Mouse (Mus musculus) CH12.LX (cell line): ENCODE results near the gene Gpr183.

Experiments used
- CTCF ChIP-seq, 2 experiments: IDR thresholded peaks in 1 of 2; conservative IDR thresholded peaks in 1 of 2; 2 replicates each; pipeline ENCODE4 v1.5.1; 2011 to 2012; ENCODE audit warnings: low read depth in 2 of 2, low read length in 2 of 2, improper control_type of control experiment in 1 of 2, inconsistent platforms in 1 of 2, mild to moderate bottlenecking in 1 of 2, moderate library complexity in 1 of 2
- ETS1 ChIP-seq: conservative IDR thresholded peaks from 2 replicates; pipeline ENCODE4 v1.6.1; 2012; ENCODE audit warnings: low read depth, mild to moderate bottlenecking, inconsistent platforms, low read length, improper control_type of control experiment, moderate library complexity
- SMC3 ChIP-seq: IDR thresholded peaks from 2 replicates; pipeline ENCODE4 v1.6.1; 2011; ENCODE audit warnings: low read depth, low read length, improper control_type of control experiment

- TF ChIP-seq CTCF (conservative IDR thresholded peaks at IDR 0.05 in 1 of 2, IDR thresholded peaks at IDR 0.05 in 1 of 2; ENCODE audit: low read depth in 2 of 2, low read length in 2 of 2) (no peak), SMC3 (no peak), ETS1 (no peak)
Measured at GRCm38 (mm10) chr14:121947966-121948365, 17.0 kb downstream of the Gpr183 start.
